Mouse (Mus musculus) hindbrain, embryonic 12.5 days (tissue): ENCODE results near the gene Oxct2b. TPM values are rescaled to one million over a fixed set of nuclear protein-coding genes. Genes with fewer than 3 reads are reported as not detected.
A peak's percentile ranks its signal among the peaks of the same experiment; 100 is the strongest.

ENCODE experiments used
- ATAC-seq: fragments of 200-750 bp; cut with Nextera tagmentation; 2 replicates; pipeline ENCODE4 v1.8.0; 2017; ENCODE audit warnings: moderate TSS enrichment; ENCODE audit not compliant: low FRiP score
- H3K27ac ChIP-seq: fragments of 300-500 bp; sonication (generic); 2 replicates; pipeline ENCODE4 v1.5.1; 2016; ENCODE audit warnings: mild to moderate bottlenecking
- H3K27me3 ChIP-seq: fragments of 300-500 bp; sonication (generic); 2 replicates; pipeline ENCODE4 v1.6.1; 2016; ENCODE audit warnings: mild to moderate bottlenecking
- H3K36me3 ChIP-seq: fragments of 300-500 bp; sonication (generic); 2 replicates; pipeline ENCODE4 v1.6.1; 2016; ENCODE audit warnings: mild to moderate bottlenecking
- H3K4me1 ChIP-seq: fragments of 300-500 bp; sonication (generic); 2 replicates; pipeline ENCODE4 v1.6.1; 2016
- H3K4me2 ChIP-seq: fragments of 300-500 bp; sonication (generic); replicated peaks from 2 replicates; pipeline ENCODE4 v1.6.1; 2016; ENCODE audit warnings: mild to moderate bottlenecking
- H3K4me3 ChIP-seq: fragments of 300-500 bp; sonication (generic); 2 replicates; pipeline ENCODE4 v1.5.1; 2016; ENCODE audit warnings: mild to moderate bottlenecking
- H3K9ac ChIP-seq: fragments of 300-500 bp; sonication (generic); 2 replicates; pipeline ENCODE4 v1.6.1; 2016; ENCODE audit warnings: mild to moderate bottlenecking, moderate library complexity
- H3K9me3 ChIP-seq: fragments of 300-500 bp; sonication (generic); replicated peaks from 2 replicates; pipeline ENCODE4 v1.6.1; 2016; ENCODE audit warnings: mild to moderate bottlenecking
- WGBS: fragments of 180-500 bp; shearing (Covaris S2); methylation state at CpG from one replicate; pipeline ENCODE4 v1.1.7; 2016; 5-methylcytosine and 5-hydroxymethylcytosine counted together
- polyA plus RNA-seq: library from polyadenylated mRNA; unstranded; fragments of >200 nt; fragmentation: Nextera tagmentation; extraction: Ambion mirVana; gene quantifications from 2 replicates; pipeline ENCODE4 v1.2.1, GENCODE M21; 2016

The Oxct2b gene
- polyA plus RNA-seq, 1 experiment from 2014 or later = not detected

DNA sequence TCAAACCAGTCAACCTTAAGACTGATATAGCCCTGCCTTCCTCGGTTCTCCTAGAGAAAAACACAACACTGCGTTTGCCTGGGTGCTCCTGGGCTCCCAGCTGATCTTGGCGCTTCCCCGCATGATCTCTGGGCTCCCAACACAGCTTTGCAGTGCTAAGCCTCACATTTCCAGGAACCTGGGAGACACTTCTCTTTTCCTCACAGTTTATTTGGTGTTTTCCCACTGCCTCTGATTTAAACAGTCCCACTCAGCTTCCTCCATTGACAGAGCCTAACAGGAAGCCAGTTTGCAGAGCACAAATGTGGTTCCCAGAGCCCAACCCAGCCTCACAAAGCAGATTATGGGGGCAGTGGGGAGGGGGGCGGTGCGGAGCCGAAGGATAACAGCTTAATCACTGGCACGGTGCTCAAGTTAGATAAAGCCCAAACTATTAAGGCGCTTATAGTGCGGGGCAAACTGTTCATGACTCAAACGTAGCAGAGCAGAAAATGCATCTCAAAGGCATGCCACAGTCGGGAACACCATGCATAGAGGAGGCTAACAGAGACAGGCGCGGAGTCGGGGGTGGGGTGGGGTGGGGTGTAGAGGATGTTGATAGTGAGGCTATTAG lies 46.3 kb downstream of the Oxct2b start:
- peaks cover 3% of the 10 kb centered on the region for H3K4me1 ChIP-seq
- ATAC-seq = no peak
- no peak overlapping the region for H3K9ac ChIP-seq
- no peak overlapping the region for H3K27ac ChIP-seq
- 21% methylated on average over 15 of the region's 15 CpGs for WGBS
- peak overlapping the region; percentile 29 for H3K4me2 ChIP-seq
- H3K9me3 ChIP-seq = no peaks in the 10 kb centered on the region
- no peaks in the 10 kb centered on the region; the same call in 1 of the 2 replicates for H3K27me3 ChIP-seq
- H3K36me3 ChIP-seq = no peaks in the 10 kb centered on the region
- H3K4me3 ChIP-seq = no peak overlapping the region

- Histone ChIP-seq H3K9ac (no peak overlapping the region), H3K4me1 (peaks cover 3% of the 10 kb centered on the region), H3K4me3 (no peak overlapping the region), H3K9me3 (no peaks in the 10 kb centered on the region), H3K27me3 (no peaks in the 10 kb centered on the region; the same call in 1 of the 2 replicates), H3K27ac (no peak overlapping the region), H3K4me2 (no peak overlapping the region), H3K36me3 (no peaks in the 10 kb centered on the region)
- 84% methylated on average over 15 of the region's 15 CpGs for WGBS
- ATAC-seq = no peak
These were observed 48.1 kb downstream of the Oxct2b start for GRCm38 (mm10) chr4:123164157-123164556.

Other genes starting within 250 kb of the Oxct2b start
- 55.6 and 70.6 TPM in 2 replicates for gene Cap1, start 230.2 kb upstream of the Oxct2b start, polyA plus RNA-seq
- 28.5 and 28.7 TPM in 2 replicates for gene Mfsd2a, start 155.1 kb upstream of the Oxct2b start, polyA plus RNA-seq
- 103 and 105 TPM in 2 replicates for gene Mycl, start 120.6 kb upstream of the Oxct2b start, polyA plus RNA-seq
- 23.3 and 26.7 TPM in 2 replicates for gene Trit1, start 99.7 kb upstream of the Oxct2b start, polyA plus RNA-seq
- 0.33 and 0.44 TPM in 2 replicates for gene Bmp8b, start 11.1 kb upstream of the Oxct2b start, polyA plus RNA-seq
- gene Ppie, start 23.7 kb downstream of the Oxct2b start, polyA plus RNA-seq = 80.3 and 83.2 TPM in 2 replicates
- gene Hpcal4, start 67.0 kb downstream of the Oxct2b start, polyA plus RNA-seq = 2.7 and 3.7 TPM in 2 replicates
- gene Nt5c1a, start 85.2 kb downstream of the Oxct2b start, polyA plus RNA-seq = not detected in 2 replicates
- gene Heyl, start 117.3 kb downstream of the Oxct2b start, polyA plus RNA-seq = 8.6 and 10.1 TPM in 2 replicates
- 36.1 and 36.4 TPM in 2 replicates for gene Pabpc4, start 146.1 kb downstream of the Oxct2b start, polyA plus RNA-seq
- not detected in 2 replicates for gene Oxct2a, start 207.4 kb downstream of the Oxct2b start, polyA plus RNA-seq
- 0.36 TPM in 1 of 2 replicates, not detected in the other for gene Bmp8a, start 227.0 kb downstream of the Oxct2b start, polyA plus RNA-seq